Mouse (Mus musculus) stomach, embryonic 14.5 days (tissue): ENCODE results near the gene Acot6. TPM values are rescaled to one million over a fixed set of nuclear protein-coding genes. Genes with fewer than 3 reads are reported as not detected.
"Not testable (repeated sequence)": the region's sequence is repeated elsewhere in the genome, so short reads cannot be mapped to it uniquely, and the experiment has no call there.

Experiments
- ATAC-seq: fragments of 200-750 bp; cut with Nextera tagmentation; 2 replicates; pipeline ENCODE4 v1.8.0; 2017; ENCODE audit warnings: low read depth, moderate TSS enrichment; ENCODE audit not compliant: insufficient number of reproducible peaks, insufficient read depth, low FRiP score
- H3K27ac ChIP-seq: fragments of 300-500 bp; sonication (generic); 2 replicates; pipeline ENCODE4 v1.5.1; 2014; ENCODE audit warnings: mild to moderate bottlenecking, low read length, moderate library complexity, mixed read lengths
- H3K27me3 ChIP-seq: fragments of 300-500 bp; sonication (generic); 2 replicates; pipeline ENCODE4 v1.6.1; 2014; ENCODE audit warnings: low read length, control low read depth, mixed read lengths; ENCODE audit not compliant: control insufficient read depth, insufficient read depth
- H3K36me3 ChIP-seq: fragments of 300-500 bp; sonication (generic); 2 replicates; pipeline ENCODE4 v1.6.1; 2014; ENCODE audit warnings: mild to moderate bottlenecking, control low read depth, low read length, moderate library complexity, mixed read lengths; ENCODE audit not compliant: control insufficient read depth, insufficient read depth
- H3K4me1 ChIP-seq: fragments of 300-500 bp; sonication (generic); 2 replicates; pipeline ENCODE4 v1.6.1; 2014; ENCODE audit warnings: low read length, control low read depth, mixed read lengths; ENCODE audit not compliant: control insufficient read depth, insufficient read depth
- H3K4me2 ChIP-seq: fragments of 300-500 bp; sonication (generic); replicated peaks from 2 replicates; pipeline ENCODE4 v1.6.1; 2014; ENCODE audit warnings: low read depth, low read length, control low read depth
- H3K4me3 ChIP-seq: fragments of 300-500 bp; sonication (generic); 2 replicates; pipeline ENCODE4 v1.5.1; 2014; ENCODE audit warnings: low read depth, low read length, control low read depth
- H3K9ac ChIP-seq: fragments of 300-500 bp; sonication (generic); replicated peaks from 2 replicates; pipeline ENCODE4 v1.6.1; 2014; ENCODE audit warnings: low read depth, mild to moderate bottlenecking, control low read depth, low read length, moderate library complexity, mixed read lengths
- H3K9me3 ChIP-seq: fragments of 300-500 bp; sonication (generic); 2 replicates; pipeline ENCODE4 v1.6.1; 2016; ENCODE audit warnings: low read depth, low read length, control low read depth; ENCODE audit not compliant: control insufficient read depth
- WGBS: fragments of 180-500 bp; shearing (Covaris S2); extraction: QIAGEN DNeasy Blood & Tissue Kit; methylation state at CpG from one replicate; pipeline ENCODE4 v1.1.7; 2014; 5-methylcytosine and 5-hydroxymethylcytosine counted together
- polyA plus RNA-seq: library from polyadenylated mRNA; unstranded; fragments of >200 nt; fragmentation: Nextera tagmentation; extraction: Ambion mirVana; gene quantifications from 2 replicates; pipeline ENCODE4 v1.2.1, GENCODE M21; 2014

Acot6 gene
- 1.7 and 2.5 TPM in 2 replicates for polyA plus RNA-seq

- under 1% methylated on average over 74 of the region's 80 CpGs for WGBS
- H3K4me2 ChIP-seq: peak within 1 kb of the TSS; percentile 49
- ATAC-seq: peak; percentile 69; the same call in 1 of the 2 replicates
- not testable (repeated sequence) for H3K9me3 ChIP-seq, H3K36me3 ChIP-seq, H3K27me3 ChIP-seq, H3K27ac ChIP-seq, H3K4me1 ChIP-seq
- H3K9ac ChIP-seq: peak within 1 kb of the TSS; percentile 57
- H3K4me3 ChIP-seq: peak within 1 kb of the TSS; percentile 38
These were observed at the start of gene Acot6 for GRCm38 (mm10) chr12:84100604-84101492. TSS of gene Acot6 (plus strand) at chr12:84100654.

GRCm38 (mm10) chr12:84050744-84051143 lies 49.7 kb upstream of the Acot6 start:
- H3K9me3 ChIP-seq, H3K36me3 ChIP-seq, H3K4me3 ChIP-seq, H3K4me1 ChIP-seq, H3K27me3 ChIP-seq, ATAC-seq, H3K4me2 ChIP-seq, H3K9ac ChIP-seq, H3K27ac ChIP-seq: not testable (repeated sequence)
- 79% methylated on average over 5 of the region's 5 CpGs for WGBS

- no peak for ATAC-seq
These were observed 48.4 kb upstream of the Acot6 start, which contains the start of gene Acot3 for GRCm38 (mm10) chr12:84051937-84052474. TSS of gene Acot3 (plus strand) at chr12:84052144.

GRCm38 (mm10) chr12:84052609-84053008 lies 47.8 kb upstream of the Acot6 start:
- WGBS: 87% methylated on average over 7 of the region's 7 CpGs
- no peaks in the 10 kb centered on the region for H3K9me3 ChIP-seq
- H3K36me3 ChIP-seq: no peaks in the 10 kb centered on the region
- no peak overlapping the region for H3K9ac ChIP-seq
- H3K4me1 ChIP-seq: no peaks in the 10 kb centered on the region
- no peak overlapping the region for H3K4me3 ChIP-seq
- H3K27me3 ChIP-seq: no peaks in the 10 kb centered on the region
- no peak overlapping the region for H3K27ac ChIP-seq
- no peak overlapping the region for H3K4me2 ChIP-seq
- ATAC-seq: no peak

More at GRCm38 (mm10) chr12:84051937-84052474, 48.4 kb upstream of the Acot6 start, which contains the start of gene Acot3:
- H3K27ac ChIP-seq: no peak within 1 kb of the TSS
- H3K9ac ChIP-seq: no peak within 1 kb of the TSS
- no peak within 1 kb of the TSS for H3K4me2 ChIP-seq
- H3K4me1 ChIP-seq: no peaks in the 10 kb centered on the region
- H3K9me3 ChIP-seq: no peaks in the 10 kb centered on the region
- no peaks in the 10 kb centered on the region for H3K27me3 ChIP-seq
- no peak within 1 kb of the TSS for H3K4me3 ChIP-seq
- no peaks in the 10 kb centered on the region for H3K36me3 ChIP-seq
- 76% methylated on average over 5 of the region's 5 CpGs for WGBS

GRCm38 (mm10) chr12:84053173-84053572 lies 47.3 kb upstream of the Acot6 start:
- Histone ChIP-seq H3K4me3 (peak overlapping the region; percentile 33), H3K36me3 (no peaks in the 10 kb centered on the region), H3K4me1 (no peaks in the 10 kb centered on the region), H3K27me3 (no peaks in the 10 kb centered on the region), H3K4me2 (peak overlapping the region; percentile 72), H3K9ac (no peak overlapping the region), H3K9me3 (no peaks in the 10 kb centered on the region), H3K27ac (no peak overlapping the region)
- 10% methylated on average over 16 of the region's 16 CpGs for WGBS
- ATAC-seq: no peak

GRCm38 (mm10) chr12:84053679-84054391 lies 46.6 kb upstream of the Acot6 start:
- Histone ChIP-seq H3K4me2 (peak overlapping the region; percentile 72), H3K4me1 (no peaks in the 10 kb centered on the region), H3K27me3 (no peaks in the 10 kb centered on the region), H3K9ac (no peak overlapping the region), H3K36me3 (no peaks in the 10 kb centered on the region), H3K27ac (no peak overlapping the region), H3K9me3 (no peaks in the 10 kb centered on the region), H3K4me3 (peak overlapping the region; percentile 33)
- WGBS: 3% methylated on average over 38 of the region's 46 CpGs
- ATAC-seq: no peak

GRCm38 (mm10) chr12:84060946-84061345 lies 39.5 kb upstream of the Acot6 start:
- no peaks in the 10 kb centered on the region for H3K9me3 ChIP-seq
- H3K27ac ChIP-seq: no peak overlapping the region
- H3K4me2 ChIP-seq: no peak overlapping the region
- ATAC-seq: no peak
- WGBS: 21% methylated on average over 2 of the region's 2 CpGs
- H3K4me1 ChIP-seq: no peaks in the 10 kb centered on the region
- H3K9ac ChIP-seq: no peak overlapping the region
- H3K36me3 ChIP-seq: no peaks in the 10 kb centered on the region
- H3K4me3 ChIP-seq: no peak overlapping the region
- H3K27me3 ChIP-seq: no peaks in the 10 kb centered on the region

GRCm38 (mm10) chr12:84062336-84062735 lies 38.1 kb upstream of the Acot6 start:
- no peaks in the 10 kb centered on the region for H3K27me3 ChIP-seq
- H3K36me3 ChIP-seq: no peaks in the 10 kb centered on the region
- no peak overlapping the region for H3K4me3 ChIP-seq
- H3K9ac ChIP-seq: no peak overlapping the region
- H3K4me2 ChIP-seq: no peak overlapping the region
- no peak for ATAC-seq
- no peak overlapping the region for H3K27ac ChIP-seq
- H3K9me3 ChIP-seq: no peaks in the 10 kb centered on the region
- 90% methylated on average over 20 of the region's 20 CpGs for WGBS
- H3K4me1 ChIP-seq: no peaks in the 10 kb centered on the region
